Mouse (Mus musculus) R1 (cell line): ENCODE data around the gene Akap6.

Experiments
- DNase-seq: peaks from one replicate; pipeline ENCODE4 v3.0.0-alpha.2; 2018; ENCODE audit warnings: low read depth, low spot score

The Akap6 gene

DNA sequence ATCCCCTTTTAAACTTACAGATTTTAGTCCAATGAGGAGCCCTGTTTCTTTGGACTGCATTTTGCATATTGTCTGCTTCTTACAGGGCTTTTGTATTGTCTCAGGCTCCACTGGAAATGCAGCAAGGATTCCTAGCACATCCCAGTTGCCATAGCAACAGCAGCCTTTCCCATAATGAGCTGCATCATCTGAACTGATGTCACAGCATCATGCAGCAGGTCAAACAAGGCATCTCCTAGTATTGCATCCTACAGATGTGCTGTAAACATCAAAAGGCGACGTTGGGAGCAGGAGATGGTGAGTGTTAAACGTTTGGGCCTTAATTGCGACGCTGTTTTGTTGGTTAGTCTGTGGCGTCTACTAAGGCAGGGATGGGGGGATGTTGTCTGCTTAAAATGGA is at the start of gene Akap6:
Akap6 (plus strand) TSS at position 238 of the 400 bp plus-strand sequence.
- peak; percentile 56 for DNase-seq

DNA sequence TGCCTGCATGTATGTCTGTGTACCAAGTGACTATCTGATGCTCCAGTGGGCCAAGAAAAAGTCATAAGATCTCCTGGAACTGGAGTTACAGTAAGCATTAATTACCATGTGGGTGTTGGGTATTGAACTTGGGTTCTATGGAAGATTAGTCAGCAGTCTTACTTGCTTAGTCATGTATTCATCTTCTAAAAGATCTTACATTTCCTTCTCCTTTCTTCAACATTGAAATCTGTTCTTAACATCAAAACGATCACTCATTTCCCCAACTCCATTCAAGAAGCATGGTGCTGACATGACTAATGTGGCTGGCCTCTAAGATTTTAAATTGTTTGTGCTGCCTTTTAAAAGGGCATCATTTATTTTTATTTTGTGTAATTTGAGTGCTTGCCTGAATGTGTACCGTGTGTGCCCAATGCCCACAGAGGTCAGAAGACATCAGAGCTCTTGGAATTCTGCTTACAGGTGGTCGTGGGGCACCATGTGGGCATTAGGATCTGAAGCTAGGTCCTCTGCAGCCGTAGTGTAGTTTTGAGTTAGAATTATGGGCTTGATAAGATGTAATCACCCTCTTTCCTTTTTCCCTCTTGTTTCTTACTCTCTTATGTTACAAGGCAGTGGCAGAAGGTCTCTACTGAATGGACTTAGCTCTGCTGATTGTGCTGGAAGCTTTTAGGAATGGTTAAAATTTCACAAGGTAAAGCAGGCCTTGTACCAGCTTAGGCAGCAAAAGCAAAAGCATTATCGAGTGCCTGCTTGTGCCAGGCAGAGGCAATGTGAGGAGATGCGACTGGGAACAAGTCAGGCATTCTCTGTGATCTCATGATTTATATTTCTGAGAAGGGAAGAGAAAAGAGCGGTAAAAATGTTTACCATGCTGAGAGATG is 36.0 kb upstream of the Akap6 start:
- DNase-seq = no peak

GRCm38 (mm10) chr12:52664944-52665343 is 34.2 kb upstream of the Akap6 start:
- no peak for DNase-seq

DNA sequence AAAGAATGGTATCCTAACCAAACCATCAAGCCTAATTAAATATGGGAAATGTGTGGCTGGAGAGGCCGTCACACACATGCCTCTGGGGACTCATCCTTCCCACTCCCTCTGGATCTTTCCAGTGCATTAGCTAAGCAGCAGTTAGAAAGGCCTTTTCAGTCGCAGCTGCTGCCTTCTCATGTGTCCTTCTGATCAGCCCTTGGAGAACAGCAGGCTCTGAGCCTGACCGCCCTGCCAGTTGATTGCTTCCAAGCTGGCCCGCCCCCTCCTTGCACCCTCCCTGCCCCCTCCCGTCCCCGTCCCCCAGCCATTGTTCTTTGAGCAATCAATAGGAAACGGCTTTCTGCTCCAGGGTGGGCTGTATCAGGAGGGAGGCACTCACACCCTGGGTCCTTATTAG is 27.7 kb upstream of the Akap6 start:
- peak; percentile 13 for DNase-seq

DNA sequence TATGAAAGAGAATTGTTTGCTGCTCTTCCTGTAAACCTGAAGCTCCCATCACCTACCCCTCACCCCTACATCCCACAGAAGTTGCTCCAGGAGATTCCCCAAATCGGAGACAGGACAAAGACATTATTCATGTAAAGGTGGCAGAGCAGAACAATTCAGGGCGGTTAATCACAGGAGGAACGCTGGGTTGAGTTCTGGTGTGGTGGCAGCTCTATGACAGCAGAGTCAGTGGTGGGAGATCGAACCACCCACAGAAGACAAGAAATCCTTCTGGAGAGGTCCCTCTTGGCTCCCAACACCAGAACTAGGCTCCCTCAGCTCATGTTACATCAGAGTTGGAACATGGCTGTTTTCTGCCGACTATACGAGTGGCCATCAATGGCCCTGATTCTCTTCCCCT is 27.2 kb upstream of the Akap6 start:
- no peak for DNase-seq

DNA sequence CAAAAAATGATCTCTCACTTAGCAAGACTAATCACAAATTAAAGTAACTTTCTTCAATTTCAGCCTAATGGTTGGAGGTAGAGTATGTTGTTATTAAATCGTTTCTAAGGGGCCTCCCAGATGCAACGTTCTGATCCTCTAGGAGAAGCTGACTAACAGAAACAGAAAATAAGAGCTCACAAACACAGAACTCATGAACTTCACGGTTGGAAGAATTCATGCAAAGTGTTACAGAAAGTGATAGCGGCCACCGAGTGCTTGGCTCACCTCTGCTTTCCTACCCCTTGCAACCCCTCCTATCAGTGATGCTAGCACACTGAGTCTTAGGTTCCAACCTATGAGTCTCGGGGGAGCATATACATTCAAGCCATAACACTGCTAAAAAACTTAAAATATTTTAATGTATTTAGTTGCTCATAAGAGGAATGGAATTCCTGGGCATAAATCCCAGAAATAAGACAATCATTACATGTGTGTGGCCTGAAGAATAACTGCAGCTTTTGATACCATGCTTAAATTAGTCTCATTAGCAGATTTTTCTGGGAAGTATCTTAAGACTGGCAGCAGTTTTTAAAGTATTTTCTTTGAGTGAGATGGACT is 25.7 kb upstream of the Akap6 start:
- DNase-seq = no peak

DNA sequence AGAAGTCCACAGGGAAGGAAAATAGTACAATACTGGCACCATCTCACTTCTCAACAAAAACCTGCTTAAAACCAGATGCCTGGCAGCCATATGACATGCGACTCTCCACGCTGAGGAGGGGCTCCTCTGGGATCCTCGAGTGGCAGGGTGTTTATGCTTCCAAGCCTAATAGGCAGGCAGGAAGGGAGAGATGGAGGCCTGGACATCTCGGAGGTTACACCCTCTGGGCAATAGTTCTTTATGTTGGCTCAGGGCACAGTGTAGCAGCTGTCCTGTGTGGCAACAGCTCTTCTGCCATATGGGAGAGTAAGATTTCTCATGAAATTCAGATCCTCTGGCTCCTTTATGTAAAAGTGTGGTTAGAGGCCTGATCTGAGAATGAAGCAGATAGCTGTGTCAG is 24.2 kb upstream of the Akap6 start:
- no peak for DNase-seq

DNA sequence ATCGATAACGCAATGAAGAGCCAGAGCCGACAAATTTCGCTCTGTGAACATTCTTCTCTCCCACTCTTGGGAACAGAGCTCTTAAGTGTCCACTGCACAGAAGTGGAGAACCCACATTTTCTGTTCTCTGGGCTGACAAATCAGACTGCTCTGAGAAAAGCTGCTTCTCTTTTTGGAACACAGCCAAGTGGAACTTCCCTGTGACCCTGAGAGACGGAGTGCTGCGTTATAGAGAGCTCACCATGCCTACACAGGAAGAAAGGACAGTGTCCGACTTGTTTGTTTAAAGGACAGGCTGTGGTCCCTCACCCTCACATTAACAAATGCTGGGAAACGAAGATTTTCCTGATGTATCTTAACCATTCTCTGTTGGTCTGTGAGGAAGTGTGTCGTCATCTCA is 11.8 kb upstream of the Akap6 start:
- no peak for DNase-seq

DNA sequence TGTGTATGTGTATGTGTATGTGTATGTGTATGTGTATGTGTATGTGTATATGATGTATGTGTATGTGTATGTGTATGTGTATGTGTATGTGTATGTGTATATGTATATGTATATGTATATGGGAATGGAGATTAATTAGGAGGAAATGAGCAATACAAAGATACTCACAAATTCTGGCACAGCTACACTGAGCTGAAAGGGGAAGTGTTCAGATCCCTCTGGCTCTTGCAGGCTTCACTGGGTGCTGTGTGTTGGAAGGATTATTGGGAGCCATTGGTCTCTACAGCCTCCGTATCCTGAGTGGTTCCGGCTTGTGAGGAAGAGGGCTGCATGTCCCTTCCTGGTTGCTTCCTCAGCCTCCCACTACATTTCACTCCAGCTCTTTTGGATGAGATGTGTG is 10.5 kb upstream of the Akap6 start:
- no peak for DNase-seq

GRCm38 (mm10) chr12:52691552-52691951 is 7.6 kb upstream of the Akap6 start:
- no peak for DNase-seq

DNA sequence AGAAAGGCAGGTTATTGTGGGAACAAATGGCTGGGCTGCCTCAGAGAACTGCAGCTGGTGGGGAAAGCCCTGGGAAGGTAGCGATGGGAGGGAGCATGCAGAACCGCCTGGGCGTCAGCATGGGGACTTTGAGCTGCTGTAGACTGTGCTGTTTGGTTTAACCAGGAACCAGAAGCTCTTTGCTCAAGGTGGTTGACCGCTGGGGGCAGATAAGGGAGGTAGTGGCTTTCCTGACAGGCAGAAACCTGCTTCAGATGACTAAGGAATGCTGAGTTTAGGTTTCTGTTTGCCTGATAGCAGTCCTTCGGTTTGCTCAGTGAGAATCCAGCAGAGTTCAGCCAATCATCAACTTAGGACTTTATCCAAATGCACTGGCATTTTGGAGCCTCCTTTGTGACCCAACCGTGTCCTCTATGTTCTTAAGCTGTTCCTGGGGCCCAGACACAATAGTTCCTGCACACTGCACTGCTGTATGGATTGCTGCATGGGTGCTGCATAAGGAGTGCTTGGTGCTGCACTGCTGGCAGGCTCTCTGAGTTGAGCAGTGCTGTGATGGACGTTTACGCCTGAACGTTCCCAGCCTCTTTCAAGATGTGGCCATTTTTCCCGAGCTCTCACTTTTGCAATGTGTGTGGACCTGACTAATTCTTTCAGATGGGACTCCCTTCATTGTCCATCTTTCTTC is 6.8 kb upstream of the Akap6 start:
- no peak for DNase-seq

DNA sequence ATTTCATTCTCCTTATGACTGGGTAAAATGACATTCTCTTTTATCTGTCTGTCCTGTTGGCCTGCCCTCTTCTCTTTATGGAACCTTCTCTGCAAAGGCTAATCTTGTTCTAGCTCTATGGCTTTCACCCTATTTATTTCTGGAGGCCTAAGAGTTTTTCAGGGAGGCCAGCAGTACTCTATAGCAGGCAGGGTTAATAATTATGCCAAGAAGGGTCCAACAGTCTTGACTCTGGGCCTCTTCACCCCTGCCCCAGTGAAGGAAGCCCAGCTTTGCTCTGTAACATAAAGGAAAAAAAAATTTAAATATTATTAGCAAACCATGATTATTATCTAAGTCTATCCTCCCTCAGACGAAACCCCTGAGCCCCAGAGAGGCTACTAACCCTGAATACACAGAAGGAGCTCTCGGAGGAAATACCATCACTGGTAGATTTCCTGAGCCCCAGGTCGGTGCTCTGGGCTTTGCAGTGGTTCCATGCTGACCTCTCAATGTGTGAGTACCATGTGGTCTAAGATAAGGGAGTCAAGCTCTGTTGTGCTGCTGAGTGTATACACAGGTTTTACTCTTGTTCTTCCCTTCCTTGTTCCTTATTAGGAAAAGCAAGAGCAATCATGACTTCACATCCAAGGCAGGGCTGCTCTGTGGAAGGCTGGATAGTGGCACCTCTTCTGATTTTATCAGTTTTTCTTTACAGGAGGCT is 1.6 kb upstream of the Akap6 start:
- DNase-seq = no peak

GRCm38 (mm10) chr12:52698276-52698930 is 780 bp upstream of the Akap6 start:
- no peak for DNase-seq

- no peak for DNase-seq
These were observed 946 bp downstream of the Akap6 start for GRCm38 (mm10) chr12:52699961-52700696.

- DNase-seq = peak; percentile 16
These were observed 1.6 kb downstream of the Akap6 start for GRCm38 (mm10) chr12:52700697-52701191.

- no peak for DNase-seq
These were observed 2.0 kb downstream of the Akap6 start for GRCm38 (mm10) chr12:52701201-52701641.

DNA sequence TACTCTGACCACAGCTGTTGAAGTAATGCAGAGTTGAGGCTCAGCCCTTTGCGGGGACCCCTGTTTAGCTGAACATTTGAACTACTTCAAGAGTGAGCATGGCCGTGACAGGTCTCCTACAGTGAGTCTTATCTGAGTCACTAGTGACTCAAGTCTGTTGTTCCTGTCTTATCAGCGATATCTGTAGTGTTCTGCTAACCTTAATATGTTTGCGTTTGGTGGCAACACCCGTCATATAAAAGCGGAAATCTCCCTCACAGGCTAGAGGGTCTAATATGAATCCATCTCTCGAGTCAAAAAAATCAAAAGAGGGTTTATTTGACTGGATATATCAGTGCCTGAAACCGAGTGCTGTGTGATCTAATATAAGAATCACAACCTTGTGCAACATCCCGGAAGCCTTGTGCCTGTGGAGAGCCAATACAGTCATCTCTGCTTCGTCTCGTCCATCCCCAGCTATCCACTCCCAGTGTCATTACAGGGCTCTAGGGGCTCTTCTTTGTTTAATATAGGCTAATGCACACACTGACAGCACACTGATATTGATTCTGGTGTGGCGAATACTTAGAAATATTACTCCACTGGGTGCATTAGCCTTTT is 3.3 kb downstream of the Akap6 start:
- DNase-seq = no peak

DNA sequence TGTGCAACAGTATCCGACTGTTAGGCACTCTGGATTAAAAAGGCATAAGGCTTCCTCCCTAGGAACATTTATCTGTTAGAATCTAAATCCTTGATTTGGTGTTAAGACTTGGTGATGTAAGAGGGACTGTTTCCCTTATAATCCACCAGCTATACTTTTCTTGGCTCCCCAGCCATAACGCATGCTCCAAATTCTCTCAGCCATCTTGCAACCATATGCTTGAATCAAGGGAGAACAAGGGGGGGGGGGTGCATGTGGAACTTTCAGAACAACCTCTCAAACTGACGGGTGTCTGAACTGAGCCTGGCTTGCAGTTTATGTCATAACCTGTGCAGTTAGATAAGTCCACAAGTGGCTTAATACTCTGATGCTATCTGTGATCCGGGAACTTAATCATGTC is 4.9 kb downstream of the Akap6 start:
- no peak for DNase-seq

GRCm38 (mm10) chr12:52704810-52705209 is 5.6 kb downstream of the Akap6 start:
- no peak for DNase-seq

DNA sequence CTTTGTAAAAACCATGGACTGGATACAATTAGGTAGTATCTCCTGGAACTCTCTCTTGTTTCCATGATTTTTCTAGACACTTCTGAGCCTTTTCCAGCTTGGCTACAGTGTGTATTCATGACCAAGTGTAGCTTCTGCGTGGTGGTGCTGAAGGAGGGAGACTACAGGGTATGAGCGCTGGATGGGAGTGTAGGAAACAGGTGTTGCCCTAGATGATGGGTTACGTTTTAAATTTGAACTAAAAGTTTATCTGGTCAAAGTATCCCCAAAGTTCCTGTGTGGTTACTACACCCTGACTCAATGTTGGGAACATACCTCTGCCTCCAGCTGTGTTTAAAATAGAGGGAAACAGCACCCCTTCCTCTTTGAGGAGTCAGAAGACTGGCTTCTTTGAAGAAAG is 12.2 kb downstream of the Akap6 start:
- DNase-seq = no peak
